Mouse (Mus musculus) MEL (cell line): ENCODE measurements around the gene Unc80.

ENCODE experiments used
- EP300 ChIP-seq, 2 experiments: IDR thresholded peaks; 2 replicates each; pipeline ENCODE4 v1.6.1; 2011; ENCODE audit warnings: improper control_type of control experiment in 2 of 2, low read length in 2 of 2, low read depth in 1 of 2, mild to moderate bottlenecking in 1 of 2
- ZNF384 ChIP-seq: IDR thresholded peaks from 2 replicates; pipeline ENCODE4 v1.6.1; 2012; ENCODE audit warnings: low read depth, mild to moderate bottlenecking, inconsistent platforms, low read length, improper control_type of control experiment

DNA sequence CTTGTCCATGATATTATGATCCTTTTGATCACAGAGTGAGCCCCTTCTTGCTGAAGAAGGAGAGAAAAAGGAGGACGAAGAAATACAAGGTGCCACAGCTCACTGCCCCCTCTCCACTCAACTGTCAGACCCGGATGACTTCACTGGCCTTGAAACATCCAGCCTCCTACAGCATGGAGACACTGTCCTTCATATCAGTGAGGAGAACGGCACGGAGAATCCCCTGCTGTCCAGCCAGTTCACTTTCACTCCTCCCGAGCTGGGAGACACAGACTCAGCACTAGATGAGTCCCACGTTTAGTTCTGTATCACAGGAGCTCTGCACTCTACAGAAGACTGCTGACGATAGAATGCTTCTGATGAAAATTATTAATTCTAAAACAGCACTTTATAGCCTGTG, 227.1 kb downstream of the Unc80 start:
- TF ChIP-seq ZNF384 (no peak), EP300 (IDR thresholded peaks at IDR 0.05; ENCODE audit: low read depth in 1 of 2, low read length in 2 of 2) (no peak)
